Mouse (Mus musculus): ENCODE results near the gene Gm9887.

DNA sequence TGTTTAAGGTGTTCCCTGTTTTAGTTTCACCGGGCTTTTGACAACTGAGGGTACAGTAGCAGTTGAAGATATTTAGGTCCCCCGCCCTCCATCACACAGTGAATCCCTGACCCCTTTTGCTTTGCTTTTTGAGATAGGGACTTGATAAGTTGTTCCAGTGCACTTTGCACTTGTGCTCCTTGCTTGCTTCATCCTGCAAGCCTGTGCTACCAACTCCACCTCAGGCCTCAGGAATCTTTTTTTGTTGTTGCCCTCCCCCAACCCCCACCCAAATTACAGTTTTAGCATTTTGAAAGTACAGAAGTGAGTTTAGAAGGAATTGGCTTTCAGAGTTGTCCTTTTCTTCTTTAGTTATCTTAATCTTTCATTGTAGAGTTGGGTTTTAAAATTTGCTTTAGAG lies 3.9 kb upstream of the Gm9887 start:
- TF ChIP-seq CTCF (IDR thresholded peaks at IDR 0.05; ENCODE audit: extremely low read depth, insufficient read depth, low read length) (no peak), POLR2A (IDR thresholded peaks at IDR 0.05; ENCODE audit: extremely low read depth, insufficient read depth, low read length) (no peak)
